Mouse (Mus musculus): ENCODE measurements around the gene Adgrg2. TPM values are rescaled to one million over a fixed set of nuclear protein-coding genes. Genes with fewer than 3 reads are reported as not detected.

Gene Adgrg2
- not detected in 2 replicates for polyA plus RNA-seq (2012)

DNA sequence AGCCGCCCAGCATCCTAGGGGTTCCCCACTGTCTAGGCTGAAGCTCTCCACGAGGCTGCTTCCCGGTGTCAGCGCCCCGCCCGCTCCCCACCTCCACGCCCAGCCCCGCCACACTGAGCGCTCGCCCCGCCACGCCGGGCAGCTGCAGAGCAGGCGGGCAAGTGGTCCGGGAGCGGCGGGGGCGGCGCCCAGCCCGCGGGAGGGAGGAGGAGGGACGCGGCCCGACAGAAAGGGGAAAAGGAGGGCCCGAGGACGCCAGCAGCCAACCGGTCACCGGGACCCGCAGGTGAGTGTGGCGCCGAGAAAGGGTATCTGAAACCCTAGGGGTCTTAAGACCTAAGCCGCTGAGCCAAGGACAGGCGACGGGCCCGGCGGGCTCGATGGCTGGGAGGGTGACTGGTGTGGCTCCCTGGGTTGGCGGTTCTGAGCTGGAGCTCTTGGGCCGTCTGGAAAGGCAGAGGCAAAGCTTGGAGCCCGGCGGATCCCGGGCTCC is at the start of gene Adgrg2:
Gene Adgrg2, plus strand, starts transcription at position 227 of the 493 bp plus-strand sequence.

DNA sequence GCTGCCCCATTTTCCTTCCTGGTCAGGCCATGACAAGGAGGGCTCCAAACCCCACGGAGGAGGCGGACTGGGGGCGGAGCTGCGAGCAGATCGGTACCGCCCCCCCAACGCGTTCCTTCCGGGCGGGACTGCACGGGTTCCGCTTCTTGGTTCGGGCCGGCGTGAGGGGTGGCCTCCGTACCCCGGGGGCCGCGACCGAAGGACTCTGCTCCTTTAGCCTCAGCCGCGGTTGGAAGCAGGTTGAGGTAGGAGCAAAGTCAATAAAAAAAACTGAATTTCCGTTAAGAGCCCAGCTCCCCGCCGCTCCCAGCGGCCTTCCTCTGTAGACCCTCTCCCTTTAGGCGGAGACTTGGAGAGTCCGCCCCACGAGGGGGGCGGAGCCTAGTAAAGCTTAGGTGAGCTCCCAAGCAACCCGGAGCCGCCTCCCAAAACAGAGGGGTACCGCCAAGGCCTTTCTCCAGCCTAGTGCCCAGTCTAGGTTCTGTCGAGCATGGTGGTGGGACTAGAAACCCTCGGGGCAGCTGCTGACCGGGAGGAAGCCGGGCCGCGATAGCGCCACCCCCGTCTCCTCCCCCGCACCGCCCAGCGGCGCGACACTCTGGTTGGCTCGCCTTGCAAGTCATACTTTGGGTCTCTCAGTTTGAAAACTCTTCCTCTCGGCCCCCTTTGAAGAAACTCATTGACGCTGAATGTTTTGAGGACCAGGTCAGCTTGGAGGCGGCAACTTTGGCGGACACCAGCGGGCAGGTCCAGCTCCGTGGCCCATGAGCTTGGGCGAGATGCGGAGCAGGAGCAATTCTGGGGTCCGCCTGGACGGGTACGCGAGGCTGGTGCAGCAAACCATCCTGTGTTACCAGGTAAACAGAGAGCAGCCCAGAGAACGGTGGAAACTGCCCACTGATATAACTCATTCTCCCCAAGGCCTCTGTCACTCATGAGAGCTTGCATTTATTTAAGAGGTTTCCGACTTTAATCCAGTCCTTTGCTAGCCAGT is 111.9 kb downstream of the Adgrg2 start, which contains the start of gene Phka2:
Gene Phka2, plus strand, starts transcription at position 119 of the 994 bp plus-strand sequence.

Other genes with a start within 250 kb of the Adgrg2 start
- gene Phka2, start 111.5 kb downstream of the Adgrg2 start, polyA plus RNA-seq (2012): 15.4 and 18.8 TPM in 2 replicates

All from megakaryocyte-erythroid progenitor cell, adult 5 weeks (primary cell).